Mouse (Mus musculus): ENCODE measurements at regions not wholly inside any gene's neighbourhood (a gene's known extent, or its start where the extent isn't known, plus 50 kb on each side); places are given as distances from the start of the nearest gene placed in this dataset.
A peak's percentile ranks its signal among the peaks of the same experiment; 100 is the strongest.
"Not testable (repeated sequence)": the region's sequence is repeated elsewhere in the genome, so short reads cannot be mapped to it uniquely, and the experiment has no call there.

DNA sequence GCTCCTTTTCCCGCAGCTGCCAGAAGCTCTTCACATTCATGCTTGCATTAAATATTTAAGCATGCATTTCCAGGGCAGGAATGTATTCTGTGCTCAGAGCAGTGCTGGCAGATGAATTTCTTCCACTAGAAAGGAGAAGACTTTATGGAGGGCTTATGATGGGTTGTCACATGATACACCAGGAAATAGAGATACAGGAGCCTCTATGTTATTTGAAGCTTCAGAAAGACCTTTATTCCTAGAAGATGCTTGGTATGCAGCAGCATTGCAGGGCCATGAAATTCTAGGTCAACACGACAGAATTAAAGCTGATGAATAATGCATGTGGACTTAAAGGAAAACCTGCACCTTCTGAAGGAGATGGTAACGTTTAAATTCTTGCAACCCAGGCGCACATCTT lies 212.1 kb downstream of the Adgrg6 start:
- DNase-seq, result no peak

DNA sequence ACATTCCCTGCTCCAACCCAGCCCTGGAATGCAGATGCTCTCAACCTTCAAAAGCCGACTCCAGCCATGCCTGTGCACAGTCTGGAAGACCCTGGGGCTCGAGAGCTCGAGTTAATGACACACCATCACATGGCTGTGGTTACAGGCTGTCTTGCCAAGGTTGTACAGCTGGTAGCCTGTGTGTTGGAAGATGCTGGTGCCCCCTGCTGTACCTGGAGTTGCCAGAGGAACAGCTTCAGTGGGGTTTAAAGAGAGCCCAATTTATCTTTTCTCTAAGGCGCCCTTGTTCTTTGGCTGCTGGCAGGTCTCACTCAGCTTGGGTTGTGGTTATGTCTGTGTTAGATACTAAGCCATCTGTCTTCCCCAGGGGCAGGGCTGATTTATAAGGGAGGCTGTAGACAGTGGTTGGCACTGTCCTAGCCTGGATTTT lies 212.8 kb downstream of the Adgrg6 start:
- DNase-seq, result no peak

DNA sequence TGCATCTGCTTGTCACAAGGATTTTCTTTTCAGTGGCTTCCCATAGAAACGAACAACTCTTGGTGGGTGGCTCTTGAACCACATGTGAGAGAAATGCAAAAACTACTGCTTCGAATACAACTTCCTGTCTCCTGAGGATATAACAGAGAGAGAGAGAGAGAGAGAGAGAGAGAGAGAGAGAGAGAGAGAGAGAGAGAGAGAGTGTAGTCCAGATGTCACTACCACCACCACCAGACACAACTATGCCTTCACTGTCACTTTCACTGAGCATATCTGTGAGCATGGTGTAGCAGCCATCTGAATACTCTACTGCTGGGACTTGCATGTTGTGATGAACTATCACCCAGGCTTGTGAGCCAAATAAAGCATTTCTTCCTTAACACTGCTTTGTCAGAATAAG lies 216.6 kb downstream of the Adgrg6 start:
- no peak for DNase-seq

DNA sequence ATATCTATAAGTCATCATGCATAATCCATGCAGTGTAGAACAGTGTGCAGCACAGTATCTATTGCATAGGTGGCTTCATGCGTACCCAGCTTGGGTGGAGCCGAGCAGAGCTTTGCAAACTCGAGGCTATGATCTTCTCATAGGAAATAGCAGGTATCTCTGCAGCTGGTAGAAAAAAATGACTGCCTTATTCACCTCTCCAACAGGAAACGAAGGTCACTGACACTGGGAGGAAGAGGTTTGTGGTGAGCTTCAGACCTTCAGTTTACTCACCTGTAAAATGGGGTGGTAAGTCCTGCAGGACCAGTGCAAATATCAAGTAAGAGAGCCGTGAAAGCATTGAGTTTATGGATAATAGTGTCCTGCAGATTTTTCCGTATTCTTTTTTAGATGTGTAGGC lies 219.2 kb downstream of the Adgrg6 start:
- DNase-seq, result no peak

DNA sequence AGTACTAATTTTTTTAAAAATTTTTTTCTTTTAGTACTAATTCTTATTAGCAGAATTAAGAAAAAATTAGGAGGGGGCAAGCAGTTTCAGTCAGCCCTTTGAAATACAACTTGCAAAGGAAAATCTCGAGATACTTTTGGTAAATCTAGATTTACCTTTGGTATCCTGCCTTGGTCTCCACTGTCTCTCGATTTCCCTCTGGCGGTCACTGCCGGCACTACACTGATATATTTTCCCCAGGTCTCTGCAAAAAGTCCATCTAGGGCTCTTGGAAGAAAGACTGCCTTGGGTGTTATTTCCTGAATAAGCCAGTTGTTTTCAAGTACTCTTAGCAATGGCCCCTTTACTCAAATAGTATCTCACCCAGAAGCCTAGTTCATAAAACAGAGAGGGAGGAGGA lies 224.0 kb downstream of the Adgrg6 start:
- DNase-seq, result peak; percentile 72

DNA sequence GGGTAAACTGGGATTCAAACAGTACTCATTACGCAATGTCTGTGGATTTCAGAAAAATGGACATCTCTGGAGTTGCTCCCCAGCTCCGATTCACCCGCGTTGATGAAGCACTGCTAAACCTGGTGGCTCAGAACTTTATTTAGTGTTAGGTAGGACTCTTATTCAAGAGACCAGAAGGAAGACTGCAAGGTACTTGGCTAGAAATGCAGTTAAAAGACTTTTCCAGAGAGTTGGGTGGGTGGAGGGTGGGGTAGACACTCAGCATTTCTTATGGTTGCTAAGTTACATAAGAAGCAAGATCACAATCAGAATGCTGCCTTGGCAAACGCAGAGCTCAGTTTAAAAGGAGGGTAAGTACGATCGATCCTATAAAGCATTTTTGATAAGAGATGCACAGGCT lies 230.2 kb downstream of the Adgrg6 start:
- no peak for DNase-seq

DNA sequence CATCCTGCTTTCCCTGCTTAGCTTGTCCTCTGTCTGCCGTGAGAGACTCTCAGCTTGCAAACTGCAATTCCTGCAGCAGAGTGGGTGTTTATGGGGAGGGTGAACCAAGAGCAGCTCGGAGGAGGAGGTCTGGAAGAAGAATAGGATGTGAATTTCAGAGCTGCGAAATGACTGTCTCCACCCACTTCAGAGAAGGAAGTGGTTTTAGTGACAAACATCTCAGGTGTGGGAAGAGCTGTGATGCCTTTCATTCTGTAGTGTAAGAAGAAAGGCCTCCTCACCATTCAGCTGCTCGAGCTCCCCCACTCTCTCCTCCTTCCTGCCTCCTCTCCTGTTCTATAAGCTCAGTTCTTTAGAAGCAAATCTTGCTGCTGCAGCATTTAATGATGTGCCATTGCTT lies 230.9 kb downstream of the Adgrg6 start:
- no peak for DNase-seq

DNA sequence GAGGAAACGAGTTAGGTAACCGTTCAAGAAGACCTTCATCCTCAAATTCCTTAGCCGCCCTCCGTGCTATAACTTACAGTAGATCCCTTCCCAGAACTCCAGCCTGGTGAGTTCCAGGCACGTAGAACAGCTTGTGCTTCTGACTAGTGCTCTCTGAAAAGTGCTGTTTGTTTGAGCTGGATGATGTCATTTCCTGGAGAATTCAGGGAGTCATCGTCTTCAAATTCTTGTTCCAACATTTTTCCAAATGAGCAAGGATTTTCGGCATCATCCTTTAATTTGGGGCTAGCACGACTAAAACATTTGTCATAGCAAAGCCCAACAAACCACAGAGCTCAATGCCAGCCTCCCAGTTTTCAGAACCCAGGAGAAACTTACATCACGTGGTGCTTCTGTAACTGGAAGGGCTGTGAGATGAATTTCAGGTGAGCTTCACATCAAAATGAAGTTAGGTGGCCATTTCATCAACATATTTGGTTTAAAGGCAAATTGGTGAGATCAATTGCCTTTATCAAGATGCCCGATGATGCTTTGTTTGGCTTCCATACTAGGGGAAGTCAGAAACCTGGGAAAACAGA lies 231.4 kb downstream of the Adgrg6 start:
- DNase-seq, result no peak

DNA sequence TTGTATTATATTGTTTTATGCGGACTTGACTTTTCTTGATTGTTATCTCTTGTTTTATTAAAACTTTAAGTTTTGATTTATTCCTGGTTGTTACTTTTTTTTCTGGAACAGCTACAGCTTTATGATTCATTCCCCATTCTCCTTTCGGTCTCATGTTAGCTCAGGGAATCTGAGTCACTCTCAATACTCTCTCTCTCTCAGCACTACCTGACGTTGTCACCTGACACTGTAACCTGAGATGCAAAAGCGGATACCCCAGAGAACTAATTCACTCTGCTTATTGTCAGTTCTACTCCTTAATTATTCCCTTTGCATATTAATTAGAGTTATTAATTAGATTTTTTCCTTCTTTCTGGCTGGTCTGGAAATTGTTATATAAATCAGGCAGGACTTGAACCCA lies 232.5 kb downstream of the Adgrg6 start:
- no peak for DNase-seq

DNA sequence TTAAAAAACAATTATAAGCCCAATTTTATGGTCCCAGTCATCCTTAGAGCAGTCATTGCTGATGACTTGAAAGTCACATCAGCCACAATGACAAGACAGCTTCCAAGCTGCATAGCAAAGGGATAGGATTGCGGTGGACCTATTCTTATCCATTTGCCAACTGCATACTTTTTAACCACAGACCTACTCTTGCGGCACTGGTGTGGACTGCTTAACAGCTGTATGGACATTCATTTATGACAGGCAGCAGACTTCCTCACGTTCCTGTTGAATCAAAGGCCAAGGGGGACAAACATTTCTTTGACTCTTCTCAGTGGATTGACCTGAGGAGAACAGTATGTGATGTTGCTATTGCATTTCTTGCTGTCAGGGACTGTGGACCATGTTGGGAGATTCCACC lies 233.5 kb downstream of the Adgrg6 start:
- DNase-seq, result no peak

DNA sequence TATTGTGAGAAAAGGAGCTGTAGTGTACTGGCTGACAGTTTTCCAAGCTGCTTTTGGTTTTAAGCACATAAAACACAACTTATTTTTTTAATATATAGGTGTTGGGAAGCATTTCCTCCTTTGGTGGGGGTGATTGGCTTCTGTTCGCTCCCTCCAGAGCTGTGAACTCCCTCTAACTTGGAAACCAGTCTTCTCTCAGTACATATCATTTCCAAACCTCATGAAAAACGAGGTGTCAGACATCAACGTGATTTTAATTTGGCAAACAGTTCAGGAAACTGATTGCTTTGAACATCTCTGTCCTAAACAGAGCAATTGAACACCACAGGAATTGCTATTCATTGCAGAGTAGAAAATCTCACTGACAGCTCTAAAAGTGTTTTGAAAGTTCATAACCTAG lies 238.6 kb downstream of the Adgrg6 start:
- no peak for DNase-seq

DNA sequence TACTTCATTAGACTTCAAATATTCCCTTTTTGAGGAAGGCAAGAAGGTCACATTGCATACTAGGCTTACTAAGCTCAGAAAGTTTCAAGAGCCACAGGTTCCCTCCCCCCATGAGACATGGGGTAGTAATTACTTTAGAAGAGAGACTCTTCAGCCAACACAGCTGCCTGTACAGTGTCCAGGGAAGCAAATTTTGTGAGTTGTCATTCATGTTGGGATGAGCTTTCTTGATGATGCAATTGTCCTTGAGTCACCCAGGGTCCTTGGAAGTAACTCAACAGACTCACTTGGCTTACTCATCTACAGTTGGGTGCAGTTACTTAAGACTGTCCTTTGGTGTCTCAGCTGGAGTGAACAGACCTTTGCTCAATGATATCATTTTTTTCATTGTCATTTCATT lies 242.0 kb downstream of the Adgrg6 start:
- peak; percentile 24 for DNase-seq

DNA sequence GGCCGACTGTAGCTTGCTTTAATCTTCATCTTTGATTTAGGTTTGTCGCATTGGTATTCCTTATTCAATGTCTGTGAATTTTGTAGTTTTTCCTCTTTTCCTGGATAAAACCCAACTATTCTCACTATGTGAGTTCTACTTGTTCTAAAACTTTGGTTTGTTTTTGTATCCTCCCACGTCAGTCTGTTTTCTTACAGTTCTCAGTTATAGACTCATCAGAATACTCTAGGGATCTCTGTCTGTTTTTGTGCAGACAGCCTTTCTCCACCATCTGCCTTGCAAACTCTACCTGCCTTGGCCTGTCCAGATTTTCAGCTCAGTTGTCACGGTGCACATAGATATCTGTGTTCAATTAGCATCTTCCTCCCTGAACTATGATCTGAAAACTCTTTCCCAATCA lies 249.3 kb downstream of the Adgrg6 start:
- DNase-seq, result no peak

DNA sequence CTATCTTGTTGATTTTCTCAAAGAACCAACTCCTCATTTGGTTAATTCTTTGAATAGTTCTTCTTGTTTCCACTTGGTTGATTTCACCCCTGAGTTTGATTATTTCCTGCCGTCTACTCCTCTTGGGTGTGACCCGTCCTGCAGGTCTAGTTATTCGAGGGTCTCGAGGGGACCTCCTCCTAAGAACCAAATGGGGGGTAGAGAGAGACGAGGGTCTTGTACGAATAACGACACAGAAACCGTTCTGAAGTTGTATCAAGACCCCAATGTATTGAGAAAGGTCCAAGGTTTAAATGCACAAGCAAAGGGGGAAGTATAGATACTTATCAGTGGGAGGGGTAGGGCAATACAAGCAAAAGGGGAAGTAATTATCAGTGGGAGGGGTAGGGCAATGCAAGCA lies 252.8 kb downstream of the Adgrg6 start:
- not testable (repeated sequence) for DNase-seq

DNA sequence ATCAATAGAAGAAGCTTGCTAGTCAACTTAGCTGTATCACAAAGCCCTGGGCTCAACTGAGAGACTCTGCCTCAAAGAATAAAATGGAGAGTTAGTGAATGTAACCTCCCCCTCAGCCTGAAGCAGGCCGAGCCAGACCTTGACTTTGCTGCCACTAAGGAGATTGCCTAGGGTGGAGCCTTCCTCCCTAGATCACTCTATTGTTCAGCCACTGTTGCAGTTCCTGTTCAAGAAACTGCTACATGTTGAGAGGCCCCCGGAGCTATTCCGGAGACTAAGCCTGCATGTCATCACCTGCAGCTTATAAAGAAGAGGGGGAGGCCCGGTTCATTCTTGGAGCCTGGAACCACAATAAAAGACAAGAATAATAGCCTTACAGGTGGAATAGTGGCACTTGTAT lies 257.9 kb downstream of the Adgrg6 start:
- DNase-seq, result no peak

DNA sequence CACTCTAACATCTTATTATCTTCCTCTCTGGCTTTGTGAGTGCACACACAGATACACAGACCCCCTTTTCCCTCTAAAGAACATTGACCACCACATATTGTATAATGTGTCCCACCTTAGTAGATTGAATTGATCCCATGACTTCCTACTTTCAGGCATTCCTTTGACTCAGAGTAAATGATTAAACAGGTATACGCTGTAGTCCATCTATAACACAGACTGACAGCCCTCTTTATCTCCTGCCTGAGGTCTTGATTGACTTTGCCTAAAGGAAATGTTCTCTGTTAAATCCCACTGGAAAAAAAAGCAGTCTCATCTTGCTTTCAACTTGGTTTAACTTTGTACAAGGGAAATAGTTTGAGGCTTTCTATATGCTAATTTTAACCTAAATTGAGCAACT lies 268.8 kb downstream of the Adgrg6 start:
- no peak for DNase-seq

DNA sequence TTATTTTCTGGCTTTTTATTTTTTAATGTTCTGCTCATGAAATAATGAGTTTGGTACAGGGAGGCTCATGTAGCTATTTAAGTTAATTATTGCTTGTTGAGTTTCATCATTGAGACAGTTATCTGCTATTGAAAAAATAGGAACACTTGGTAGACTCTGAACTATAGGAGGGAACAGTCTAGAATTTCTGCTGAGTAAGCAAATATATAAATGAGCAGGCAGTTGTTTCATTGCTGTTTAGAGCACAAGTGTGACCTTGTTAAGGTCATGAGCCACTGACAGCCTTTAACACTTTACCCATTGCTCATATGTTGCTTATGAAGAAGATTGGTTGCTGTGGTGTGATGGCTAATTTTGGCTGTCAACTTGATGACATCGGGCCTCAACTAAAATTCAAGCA lies 270.0 kb downstream of the Adgrg6 start:
- no peak for DNase-seq

DNA sequence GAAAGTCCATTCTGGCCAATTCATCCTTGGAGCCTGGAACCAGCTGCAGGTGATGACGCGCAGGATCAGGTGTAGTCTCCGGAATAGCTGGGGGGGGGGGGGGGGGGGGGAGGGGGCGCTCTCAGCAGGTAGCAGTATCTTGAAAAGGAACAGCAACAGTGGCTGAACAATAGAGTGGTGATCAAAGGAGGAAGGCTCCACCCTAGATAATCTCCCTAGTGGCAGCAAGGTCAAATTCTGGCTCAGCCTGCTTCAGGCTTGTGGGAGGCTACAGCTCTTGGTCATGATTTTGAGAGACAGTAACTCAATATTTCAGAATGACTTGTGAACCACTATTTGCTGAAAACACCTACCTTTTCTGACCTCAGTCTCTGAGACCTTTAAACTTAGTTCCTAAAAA lies 275.5 kb downstream of the Adgrg6 start:
- DNase-seq, result no peak

DNA sequence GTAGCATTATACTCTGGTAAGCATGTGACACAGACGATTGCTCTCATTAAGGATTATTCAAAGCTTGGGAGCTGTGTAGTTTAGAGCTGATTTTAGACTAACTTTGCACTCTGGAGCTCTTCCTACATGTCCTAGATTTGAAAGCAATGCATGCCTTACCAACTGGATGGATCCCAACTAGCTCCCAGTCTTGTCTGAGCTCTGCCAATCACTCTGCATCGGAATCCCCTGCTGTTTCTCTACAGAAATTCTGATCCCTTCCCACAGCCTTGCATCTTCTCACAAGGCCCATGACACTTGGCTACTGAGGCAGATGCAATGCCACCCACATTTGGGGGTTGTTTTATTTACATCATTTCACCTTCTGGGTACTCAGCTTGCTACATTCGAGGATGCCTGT lies 277.8 kb downstream of the Adgrg6 start:
- no peak for DNase-seq

DNA sequence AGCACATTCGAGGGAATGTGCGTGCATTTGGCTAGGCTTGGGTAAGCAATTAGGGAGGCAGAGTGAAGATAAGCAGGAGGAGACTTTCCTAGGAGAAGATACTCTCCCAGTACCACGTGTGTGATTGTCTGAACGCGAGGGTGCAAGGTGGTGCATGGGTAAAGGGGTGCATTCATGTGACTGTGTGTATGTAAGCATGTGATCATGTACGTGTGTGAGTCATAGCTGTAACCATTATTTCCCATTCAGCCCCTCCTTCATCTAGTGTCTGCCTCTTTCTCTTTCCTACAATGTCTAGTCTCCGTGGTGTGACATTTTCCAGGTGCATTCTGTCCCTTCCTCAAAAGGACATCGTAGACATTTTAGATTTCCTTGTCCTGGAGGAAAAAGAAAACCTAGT lies 273.8 kb downstream of the Hivep2 start:
- no peak for DNase-seq

DNA sequence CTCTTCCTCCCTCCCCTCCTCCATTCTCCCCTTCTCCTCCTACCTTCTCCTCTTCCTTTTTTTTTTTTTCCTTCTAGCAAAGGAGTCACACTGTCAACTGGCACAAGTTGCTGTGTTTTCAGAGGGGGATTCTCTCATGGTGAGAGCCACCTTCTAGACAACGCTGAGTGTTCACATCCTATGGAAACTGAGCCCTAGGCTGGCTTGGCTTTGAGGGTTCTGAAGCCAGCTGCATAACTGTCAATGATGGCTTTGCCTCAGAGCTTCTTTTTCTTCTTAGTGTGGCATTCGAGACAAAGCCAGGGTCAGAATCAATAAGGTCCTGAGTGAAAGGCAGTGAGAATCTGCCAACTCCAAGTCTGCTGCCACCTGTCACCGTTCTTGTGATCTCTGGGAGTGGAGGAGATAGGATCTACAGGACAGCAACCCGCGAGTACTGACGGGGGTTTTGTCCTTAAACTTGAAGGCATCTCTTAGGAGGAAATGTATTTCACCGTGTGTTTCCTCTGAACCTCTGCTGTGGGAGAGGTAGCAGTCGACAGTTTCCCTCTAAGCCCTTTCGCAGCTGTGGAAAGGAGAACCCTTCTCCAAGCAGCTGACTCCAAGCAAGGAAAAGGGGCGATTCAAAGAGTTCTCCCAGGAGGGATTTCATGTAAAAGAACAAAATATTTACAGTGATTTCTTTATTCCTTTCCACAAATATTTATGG lies 269.2 kb downstream of the Hivep2 start:
- no peak for DNase-seq

DNA sequence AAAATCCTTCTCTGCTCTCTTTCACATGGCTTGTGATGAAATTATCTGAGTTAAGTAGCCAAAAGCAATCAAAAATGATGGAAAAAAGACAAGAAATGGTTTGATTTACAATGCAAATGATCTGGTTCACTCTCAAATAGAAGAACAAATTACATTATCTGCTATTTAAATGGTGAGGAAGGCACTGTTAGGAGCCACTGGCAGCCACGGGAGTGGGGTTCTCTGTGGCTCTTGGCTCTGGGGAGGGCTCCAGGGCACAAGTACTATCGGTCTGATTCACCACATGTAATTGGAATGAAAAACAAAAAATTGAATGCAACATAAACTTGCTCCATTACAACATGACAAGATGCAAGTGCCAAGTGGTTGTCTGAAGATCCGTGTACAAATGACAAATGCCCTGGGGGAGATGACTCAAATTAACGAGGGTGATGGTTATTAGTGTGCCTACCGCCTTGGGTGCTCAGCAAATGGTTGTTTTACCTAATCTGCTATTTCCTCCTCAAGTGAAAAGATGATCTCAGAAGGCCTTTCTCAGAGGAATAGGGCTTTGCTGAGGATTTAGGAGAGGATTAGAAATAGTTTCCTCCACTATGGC lies 268.2 kb downstream of the Hivep2 start:
- no peak for DNase-seq

DNA sequence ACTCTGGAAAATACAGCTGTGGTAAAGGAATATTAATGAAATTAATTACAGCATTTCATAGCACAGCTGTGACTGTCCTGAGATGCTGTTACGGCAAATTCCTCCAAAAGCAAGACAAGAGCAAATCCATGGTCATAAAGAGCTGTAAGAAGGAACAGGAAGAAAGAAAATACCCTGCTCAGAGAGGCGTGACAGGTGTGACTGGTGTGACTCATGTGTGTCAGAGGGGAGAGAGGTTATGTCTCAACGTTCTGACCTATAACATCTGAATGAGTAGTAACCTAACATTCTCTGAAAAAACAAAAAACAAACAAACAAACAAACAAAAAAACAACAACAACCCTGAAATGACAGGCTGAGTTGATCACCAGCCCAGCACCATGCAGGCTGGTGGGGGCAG lies 267.5 kb downstream of the Hivep2 start:
- no peak for DNase-seq

DNA sequence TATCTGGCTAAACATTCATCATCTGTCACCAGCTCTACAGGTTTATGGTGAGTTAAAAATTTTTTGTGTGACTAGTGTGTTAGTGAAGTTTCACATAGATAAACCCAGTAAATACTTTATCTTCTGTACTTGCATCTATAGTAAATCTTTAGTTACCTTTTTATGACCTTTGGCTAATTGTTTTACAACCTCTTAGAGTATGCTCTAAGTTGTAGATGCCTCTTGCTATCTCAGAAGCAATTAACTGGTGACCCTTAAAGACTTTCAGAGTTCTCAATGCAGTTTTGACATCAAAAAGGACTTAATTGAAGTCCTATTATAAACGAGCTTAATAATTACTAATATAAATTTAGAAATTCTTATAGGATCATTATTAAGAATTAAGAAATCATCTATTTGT lies 265.6 kb downstream of the Hivep2 start:
- no peak for DNase-seq

Measured in adrenal gland, postnatal 14 days (tissue).